Mouse (Mus musculus) kidney, embryonic 14.5 days (tissue): ENCODE data around the gene Rcsd1. TPM values are rescaled to one million over a fixed set of nuclear protein-coding genes. Genes with fewer than 3 reads are reported as not detected.

ENCODE experiments used
- ATAC-seq: fragments of 200-750 bp; cut with Nextera tagmentation; 2 replicates; pipeline ENCODE4 v1.8.0; 2017; ENCODE audit warnings: moderate number of reproducible peaks, mild to moderate bottlenecking, moderate TSS enrichment, moderate library complexity; ENCODE audit not compliant: low FRiP score, low TSS enrichment
- H3K27ac ChIP-seq: fragments of 300-500 bp; sonication (generic); 2 replicates; pipeline ENCODE4 v1.5.1; 2014; ENCODE audit warnings: low read depth, mild to moderate bottlenecking, low read length, moderate library complexity, mixed read lengths
- H3K27me3 ChIP-seq: fragments of 300-500 bp; sonication (generic); 2 replicates; pipeline ENCODE4 v1.6.1; 2014; ENCODE audit warnings: mild to moderate bottlenecking, low read length; ENCODE audit not compliant: control insufficient read depth, insufficient read depth
- H3K36me3 ChIP-seq: fragments of 300-500 bp; sonication (generic); 2 replicates; pipeline ENCODE4 v1.6.1; 2014; ENCODE audit warnings: low read length, mixed read lengths; ENCODE audit not compliant: control insufficient read depth, insufficient read depth
- H3K4me1 ChIP-seq: fragments of 300-500 bp; sonication (generic); 2 replicates; pipeline ENCODE4 v1.6.1; 2014; ENCODE audit warnings: low read length, mixed read lengths; ENCODE audit not compliant: control insufficient read depth, insufficient read depth
- H3K4me2 ChIP-seq: fragments of 300-500 bp; sonication (generic); replicated peaks from 2 replicates; pipeline ENCODE4 v1.6.1; 2014; ENCODE audit warnings: low read depth, mild to moderate bottlenecking, low read length
- H3K4me3 ChIP-seq: fragments of 300-500 bp; sonication (generic); 2 replicates; pipeline ENCODE4 v1.5.1; 2014; ENCODE audit warnings: mild to moderate bottlenecking, low read length
- H3K9ac ChIP-seq: fragments of 300-500 bp; sonication (generic); 2 replicates; pipeline ENCODE4 v1.6.1; 2014; ENCODE audit warnings: low read depth, mild to moderate bottlenecking, low read length, moderate library complexity
- H3K9me3 ChIP-seq: fragments of 300-500 bp; sonication (generic); 2 replicates; pipeline ENCODE4 v1.6.1; 2016; ENCODE audit warnings: low read length; ENCODE audit not compliant: control insufficient read depth
- WGBS: fragments of 180-500 bp; shearing (Covaris S2); extraction: QIAGEN DNeasy Blood & Tissue Kit; methylation state at CpG from one replicate; pipeline ENCODE4 v1.1.7; 2014; 5-methylcytosine and 5-hydroxymethylcytosine counted together
- polyA plus RNA-seq: library from polyadenylated mRNA; unstranded; fragments of >200 nt; fragmentation: Nextera tagmentation; extraction: Ambion mirVana; gene quantifications from 2 replicates; pipeline ENCODE4 v1.2.1, GENCODE M21; 2014

Gene Rcsd1
- polyA plus RNA-seq, 1 experiment from 2014 or later = 44.4 TPM

DNA sequence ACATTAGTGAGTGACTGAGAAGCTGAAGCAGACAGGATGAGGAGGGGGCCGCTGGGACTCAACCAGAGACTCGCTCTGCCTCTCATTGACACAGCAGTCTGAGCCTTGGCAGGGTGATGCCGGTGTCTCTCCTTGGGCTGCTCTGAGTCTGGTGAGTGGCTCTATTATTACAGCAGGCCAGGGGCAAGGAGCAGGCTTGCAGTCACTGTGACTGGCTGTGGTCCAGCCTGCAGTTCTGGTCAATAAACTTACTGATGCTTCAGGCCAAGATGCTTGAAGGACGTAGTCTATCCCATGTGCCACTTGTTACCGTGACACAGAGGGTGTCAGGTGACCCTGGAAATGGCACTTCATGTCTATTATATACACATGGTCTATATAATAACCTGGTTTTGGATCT lies 43.8 kb downstream of the Rcsd1 start:
- ATAC-seq = 0 out of 2 replicates have a peak, but pooled peaks have one; percentile 14
- WGBS = 57% methylated on average over 5 of the region's 5 CpGs
- Histone ChIP-seq H3K4me2 (no peak overlapping the region), H3K27me3 (no peaks in the 10 kb centered on the region), H3K36me3 (peaks cover 6% of the 10 kb centered on the region; the same call in 1 of the 2 replicates), H3K27ac (no peak overlapping the region), H3K4me1 (peaks cover 15% of the 10 kb centered on the region), H3K9ac (no peak overlapping the region), H3K9me3 (no peaks in the 10 kb centered on the region), H3K4me3 (no peak overlapping the region)

DNA sequence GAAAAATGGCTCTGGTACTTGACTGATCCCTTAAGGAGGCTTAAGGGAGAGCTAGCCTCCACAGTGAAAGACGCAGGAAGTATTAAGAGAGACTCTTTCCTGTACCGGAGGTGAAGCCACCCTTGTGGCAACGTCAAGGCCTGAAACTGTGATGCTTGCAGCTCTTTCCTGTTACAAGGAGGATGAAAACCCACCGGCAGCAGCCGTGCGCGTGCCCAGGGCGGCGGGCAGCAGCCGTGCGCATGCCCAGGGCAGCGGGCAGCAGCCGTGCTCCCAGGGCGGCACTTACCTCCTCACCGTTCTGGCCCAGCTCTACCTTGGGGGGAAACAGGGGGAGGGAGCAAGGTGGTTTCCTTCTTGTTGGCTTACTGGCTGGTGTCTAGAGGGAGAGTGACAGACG lies 46.3 kb downstream of the Rcsd1 start:
- H3K27ac ChIP-seq = peak overlapping the region; percentile 12; the same call in 1 of the 2 replicates
- H3K4me1 ChIP-seq = peaks cover 15% of the 10 kb centered on the region
- no peak for ATAC-seq
- WGBS = 76% methylated on average over 16 of the region's 16 CpGs
- 0 out of 2 replicates have a peak overlapping the region, but pooled peaks have one; percentile 28 for H3K9ac ChIP-seq
- H3K36me3 ChIP-seq = peaks cover 16% of the 10 kb centered on the region
- no peak overlapping the region for H3K4me2 ChIP-seq
- H3K27me3 ChIP-seq = no peaks in the 10 kb centered on the region
- H3K4me3 ChIP-seq = no peak overlapping the region
- H3K9me3 ChIP-seq = no peaks in the 10 kb centered on the region

DNA sequence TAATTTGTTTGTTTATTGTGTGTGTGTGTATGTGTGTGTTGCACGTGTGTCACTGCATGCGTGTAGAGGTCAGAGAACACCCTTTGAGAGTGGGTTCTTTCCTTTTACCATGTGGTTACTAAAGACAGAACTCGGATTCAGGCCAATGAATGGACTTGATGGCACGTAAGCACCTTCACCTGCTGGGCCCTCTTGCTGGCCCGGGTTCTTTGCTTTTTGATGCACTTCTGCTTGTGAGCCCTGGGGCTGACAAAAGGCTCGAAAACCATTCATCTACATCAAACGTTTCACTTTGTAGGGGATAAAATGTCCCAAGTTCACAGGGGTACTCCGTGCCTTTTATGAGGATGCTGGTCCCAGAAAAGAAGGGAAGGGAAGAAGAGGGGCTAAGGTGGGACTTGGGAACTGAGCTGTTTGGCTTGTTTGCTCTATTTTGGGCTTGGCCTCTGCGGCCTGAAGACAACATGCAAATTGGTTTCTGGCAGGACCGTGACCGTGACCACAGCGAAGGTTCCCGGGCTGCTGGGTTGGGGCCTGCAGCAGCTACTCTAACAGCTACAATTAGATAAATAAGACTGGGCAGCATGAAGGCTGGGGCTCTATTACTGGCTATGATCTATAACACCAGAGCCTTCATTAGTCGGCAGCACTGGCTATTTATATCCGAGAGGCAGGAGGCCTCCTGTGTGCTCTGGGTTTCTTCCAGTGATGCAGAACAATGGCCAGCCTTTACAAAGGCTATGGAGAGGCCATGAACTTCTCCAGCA lies 46.9 kb downstream of the Rcsd1 start:
- no peak for ATAC-seq

DNA sequence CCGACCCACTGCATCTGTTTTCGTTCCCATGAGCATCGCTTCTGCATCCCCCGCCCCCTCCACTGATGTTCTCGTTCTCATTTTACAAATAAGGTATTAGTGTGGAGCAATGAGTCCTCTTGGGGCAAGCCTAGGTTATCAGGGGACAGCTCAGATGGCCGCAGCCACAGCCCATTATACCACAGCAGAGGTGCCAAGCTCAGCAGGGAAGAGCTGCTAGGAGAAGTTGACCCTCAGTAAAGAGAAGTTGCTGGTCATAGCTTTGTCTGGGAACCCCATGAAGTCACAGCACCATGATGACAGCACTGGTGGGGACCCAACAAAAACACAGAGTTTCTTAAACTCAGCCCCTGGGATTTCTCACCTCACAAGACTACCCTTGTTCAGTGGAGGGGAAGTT lies 47.8 kb downstream of the Rcsd1 start:
- Histone ChIP-seq H3K4me2 (no peak overlapping the region), H3K4me1 (peaks cover 12% of the 10 kb centered on the region), H3K9ac (no peak overlapping the region), H3K9me3 (no peaks in the 10 kb centered on the region), H3K27ac (no peak overlapping the region), H3K27me3 (no peaks in the 10 kb centered on the region), H3K4me3 (no peak overlapping the region), H3K36me3 (peaks cover 28% of the 10 kb centered on the region)
- 80% methylated on average over 6 of the region's 6 CpGs for WGBS
- ATAC-seq = no peak

More for the DNA sequence above, 46.9 kb downstream of the Rcsd1 start:
- Histone ChIP-seq H3K27me3 (no peaks in the 10 kb centered on the region), H3K9ac (no peak overlapping the region), H3K36me3 (peaks cover 23% of the 10 kb centered on the region), H3K9me3 (no peaks in the 10 kb centered on the region), H3K4me2 (no peak overlapping the region), H3K4me1 (peaks cover 15% of the 10 kb centered on the region), H3K4me3 (no peak overlapping the region), H3K27ac (peak overlapping the region; percentile 12; the same call in 1 of the 2 replicates)
- WGBS = 50% methylated on average over 15 of the region's 15 CpGs

DNA sequence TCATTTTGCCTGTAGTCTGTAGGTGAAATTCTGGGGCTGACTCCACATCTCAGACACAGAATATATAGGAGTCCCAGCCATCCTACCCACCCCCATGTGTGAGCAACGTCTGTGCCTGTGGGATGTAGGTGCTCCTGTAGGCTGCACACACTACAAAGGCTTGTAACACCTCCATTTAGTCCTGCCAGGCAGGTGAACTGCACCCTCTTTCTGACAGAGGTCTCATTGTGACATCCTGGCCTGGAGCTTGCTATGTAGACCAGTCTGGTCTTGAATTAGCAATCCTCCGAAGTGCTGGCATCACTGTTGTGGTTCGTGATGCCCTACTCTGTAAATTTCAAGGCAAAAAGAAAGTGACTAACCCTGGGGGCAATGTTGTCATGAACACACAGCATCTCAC lies 48.4 kb downstream of the Rcsd1 start:
- H3K9me3 ChIP-seq = no peaks in the 10 kb centered on the region
- H3K9ac ChIP-seq = no peak overlapping the region
- no peak overlapping the region for H3K27ac ChIP-seq
- 57% methylated on average over 3 of the region's 3 CpGs for WGBS
- H3K27me3 ChIP-seq = no peaks in the 10 kb centered on the region
- H3K4me2 ChIP-seq = no peak overlapping the region
- H3K4me1 ChIP-seq = peaks cover 12% of the 10 kb centered on the region
- no peak overlapping the region for H3K4me3 ChIP-seq
- peaks cover 32% of the 10 kb centered on the region for H3K36me3 ChIP-seq
- ATAC-seq = no peak

DNA sequence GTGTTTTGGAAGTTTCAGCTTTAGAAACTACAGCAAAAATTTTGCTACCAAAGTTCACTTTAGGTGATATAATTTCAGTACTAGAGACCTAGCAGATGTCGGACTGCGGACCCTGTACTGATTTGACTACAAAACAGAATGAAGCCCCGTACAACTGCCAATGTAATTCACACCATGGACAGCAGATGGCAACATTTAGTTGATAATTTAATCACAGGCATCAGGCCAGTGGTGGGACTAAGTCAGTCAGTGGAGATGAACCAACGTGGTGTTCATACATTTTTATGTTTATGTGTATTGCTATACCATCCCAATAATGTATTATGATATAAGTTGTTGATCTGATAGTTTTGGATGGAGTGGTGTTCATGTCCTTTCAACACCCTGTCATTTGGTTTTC lies 48.8 kb downstream of the Rcsd1 start:
- no peaks in the 10 kb centered on the region for H3K9me3 ChIP-seq
- H3K36me3 ChIP-seq = peaks cover 35% of the 10 kb centered on the region
- peak; percentile 22; the same call in 1 of the 2 replicates for ATAC-seq
- WGBS = 28% methylated on average over 4 of the region's 4 CpGs
- no peak overlapping the region for H3K4me2 ChIP-seq
- H3K4me3 ChIP-seq = no peak overlapping the region
- H3K4me1 ChIP-seq = peaks cover 13% of the 10 kb centered on the region
- H3K9ac ChIP-seq = no peak overlapping the region
- H3K27ac ChIP-seq = no peak overlapping the region
- H3K27me3 ChIP-seq = no peaks in the 10 kb centered on the region

DNA sequence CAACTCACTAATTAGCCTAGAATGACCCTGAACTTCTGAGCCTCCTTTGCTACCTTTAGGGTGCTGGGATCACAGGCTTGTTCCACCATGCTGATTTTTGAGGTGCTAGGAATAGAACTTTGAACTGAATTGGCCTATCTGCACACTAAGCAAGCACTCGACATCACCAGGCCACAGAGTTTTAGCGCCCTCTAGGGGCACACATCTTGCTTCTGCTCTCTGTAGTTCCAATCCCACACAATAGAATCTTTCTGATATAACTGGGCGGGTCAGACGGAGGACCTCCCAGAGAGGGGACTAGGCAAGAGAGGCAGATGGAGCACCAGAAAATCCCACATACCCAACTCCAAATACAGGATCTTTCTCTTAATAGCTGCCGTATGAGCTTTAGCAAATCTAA lies 51.0 kb downstream of the Rcsd1 start:
- ATAC-seq = no peak
- Histone ChIP-seq H3K9me3 (no peaks in the 10 kb centered on the region), H3K4me3 (no peak overlapping the region), H3K36me3 (peaks cover 46% of the 10 kb centered on the region), H3K27ac (no peak overlapping the region), H3K4me2 (no peak overlapping the region), H3K9ac (no peak overlapping the region), H3K27me3 (no peaks in the 10 kb centered on the region), H3K4me1 (peaks cover 13% of the 10 kb centered on the region)
- WGBS = 51% methylated on average over 5 of the region's 5 CpGs

DNA sequence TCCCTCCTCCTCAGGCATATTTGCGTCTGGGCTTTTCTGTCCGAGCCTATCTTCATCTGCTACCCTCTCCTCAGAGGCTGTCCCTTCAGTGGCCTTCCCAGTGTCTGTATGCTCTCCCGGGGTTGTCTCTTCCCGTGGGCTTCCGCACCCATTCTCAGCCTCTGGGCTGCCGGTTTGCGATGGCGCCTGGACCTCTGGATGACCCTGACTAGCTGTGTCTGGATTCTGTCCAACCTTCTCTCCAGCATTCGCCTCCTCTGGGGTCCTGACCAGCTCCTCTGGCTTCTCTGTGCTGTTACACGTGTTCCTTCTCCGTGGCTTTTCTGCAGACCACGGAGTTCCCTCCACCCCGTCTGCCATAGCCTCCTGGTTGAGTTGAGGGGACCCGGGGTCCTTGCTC lies 54.1 kb downstream of the Rcsd1 start:
- 71% methylated on average over 14 of the region's 14 CpGs for WGBS
- Histone ChIP-seq H3K4me1 (0 out of 2 replicates have a peak, but pooled peaks cover 3% of the 10 kb centered on the region), H3K4me3 (no peak overlapping the region), H3K36me3 (peaks cover 50% of the 10 kb centered on the region), H3K27ac (no peak overlapping the region), H3K9me3 (no peaks in the 10 kb centered on the region), H3K9ac (no peak overlapping the region), H3K27me3 (no peaks in the 10 kb centered on the region), H3K4me2 (no peak overlapping the region)
- ATAC-seq = no peak

DNA sequence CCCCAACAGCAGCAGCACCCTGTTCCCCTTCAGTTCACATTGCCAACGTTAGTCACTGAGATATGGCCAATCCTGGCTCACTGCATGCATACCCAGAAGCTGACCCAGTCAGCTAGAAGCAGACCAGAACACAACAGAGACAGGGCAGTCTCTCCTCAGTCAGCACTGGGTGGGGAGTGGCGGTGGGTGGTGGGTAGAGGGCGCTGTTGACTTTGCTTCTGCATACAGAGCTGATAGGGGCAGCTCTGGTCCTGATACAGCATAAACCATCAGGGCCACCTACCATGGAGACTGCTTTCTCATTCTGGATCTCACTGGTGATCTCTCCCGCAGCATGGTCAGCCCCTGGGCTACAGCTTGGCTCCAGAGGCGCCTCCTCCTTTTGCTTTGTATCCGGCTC lies 54.5 kb downstream of the Rcsd1 start:
- H3K36me3 ChIP-seq = peaks cover 53% of the 10 kb centered on the region
- H3K9me3 ChIP-seq = no peaks in the 10 kb centered on the region
- 0 out of 2 replicates have a peak, but pooled peaks cover 3% of the 10 kb centered on the region for H3K4me1 ChIP-seq
- ATAC-seq = 0 out of 2 replicates have a peak, but pooled peaks have one; percentile 25
- no peak overlapping the region for H3K4me3 ChIP-seq
- 72% methylated on average over 6 of the region's 6 CpGs for WGBS
- no peak overlapping the region for H3K9ac ChIP-seq
- no peaks in the 10 kb centered on the region for H3K27me3 ChIP-seq
- no peak overlapping the region for H3K27ac ChIP-seq
- no peak overlapping the region for H3K4me2 ChIP-seq
